Mouse (Mus musculus): ENCODE data around the gene Gm45140. TPM values are rescaled to one million over a fixed set of nuclear protein-coding genes. Genes with fewer than 3 reads are reported as not detected.

Gm45140 gene
- polyA plus RNA-seq, 1 experiment from 2014 or later, result 0.94 TPM

- no peak overlapping the region for H3K27ac ChIP-seq (ENCODE audit: low read length)
- no peaks in the 10 kb centered on the region for H3K4me1 ChIP-seq (ENCODE audit: insufficient read depth, low read depth, low read length)
- no peaks in the 10 kb centered on the region for H3K27me3 ChIP-seq (replicated peaks; ENCODE audit: insufficient read depth, low read length)
- no peak for ATAC-seq
- TF ChIP-seq CTCF (IDR thresholded peaks at IDR 0.05) (no peak), EP300 (IDR thresholded peaks at IDR 0.05) (no peak)
- no peak for DNase-seq (ENCODE audit: low spot score)
- H3K36me3 ChIP-seq (ENCODE audit: insufficient read depth, low read length), result no peaks in the 10 kb centered on the region
- 67% methylated on average over 1 of the region's 1 CpGs for WGBS
- H3K9me3 ChIP-seq (ENCODE audit: low read length), result no peaks in the 10 kb centered on the region
- H3K4me2 ChIP-seq (replicated peaks; ENCODE audit: low read depth, low read length), result no peak overlapping the region
- no peak overlapping the region for H3K9ac ChIP-seq (replicated peaks; ENCODE audit: low read depth)
- no peak overlapping the region for H3K4me3 ChIP-seq (ENCODE audit: low read depth, low read length)
Observed at GRCm38 (mm10) chr6:87875083-87875482, 39.5 kb upstream of the Gm45140 start.

GRCm38 (mm10) chr6:87873963-87874362 lies 38.4 kb upstream of the Gm45140 start:
- no peak overlapping the region for H3K4me2 ChIP-seq (replicated peaks; ENCODE audit: low read depth, low read length)
- DNase-seq (ENCODE audit: low spot score) (no peak), ATAC-seq (no peak)
- no peak overlapping the region for H3K9ac ChIP-seq (replicated peaks; ENCODE audit: low read depth)
- H3K4me3 ChIP-seq (ENCODE audit: low read depth, low read length), result no peak overlapping the region
- no peaks in the 10 kb centered on the region for H3K36me3 ChIP-seq (ENCODE audit: insufficient read depth, low read length)
- H3K4me1 ChIP-seq (ENCODE audit: insufficient read depth, low read depth, low read length), result no peaks in the 10 kb centered on the region
- H3K27me3 ChIP-seq (replicated peaks; ENCODE audit: insufficient read depth, low read length), result no peaks in the 10 kb centered on the region
- H3K9me3 ChIP-seq (ENCODE audit: low read length), result no peaks in the 10 kb centered on the region
- WGBS, result 80% methylated on average over 2 of the region's 2 CpGs
- H3K27ac ChIP-seq (ENCODE audit: low read length), result no peak overlapping the region
- TF ChIP-seq EP300 (IDR thresholded peaks at IDR 0.05) (no peak), CTCF (IDR thresholded peaks at IDR 0.05) (no peak)

GRCm38 (mm10) chr6:87873104-87873503 lies 37.5 kb upstream of the Gm45140 start:
- WGBS, result 35% methylated on average over 1 of the region's 1 CpGs
- no peaks in the 10 kb centered on the region for H3K36me3 ChIP-seq (ENCODE audit: insufficient read depth, low read length)
- no peak overlapping the region for H3K4me2 ChIP-seq (replicated peaks; ENCODE audit: low read depth, low read length)
- H3K4me3 ChIP-seq (ENCODE audit: low read depth, low read length), result no peak overlapping the region
- TF ChIP-seq CTCF (IDR thresholded peaks at IDR 0.05), result no peak
- TF ChIP-seq EP300 (IDR thresholded peaks at IDR 0.05), result no peak
- no peaks in the 10 kb centered on the region for H3K9me3 ChIP-seq (ENCODE audit: low read length)
- no peak overlapping the region for H3K27ac ChIP-seq (ENCODE audit: low read length)
- no peaks in the 10 kb centered on the region for H3K27me3 ChIP-seq (replicated peaks; ENCODE audit: insufficient read depth, low read length)
- ATAC-seq, result no peak
- no peaks in the 10 kb centered on the region for H3K4me1 ChIP-seq (ENCODE audit: insufficient read depth, low read depth, low read length)
- no peak overlapping the region for H3K9ac ChIP-seq (replicated peaks; ENCODE audit: low read depth)
- DNase-seq (ENCODE audit: low spot score), result no peak

GRCm38 (mm10) chr6:87871240-87871639 lies 35.6 kb upstream of the Gm45140 start:
- TF ChIP-seq CTCF (IDR thresholded peaks at IDR 0.05), result no peak
- no peak for TF ChIP-seq EP300 (IDR thresholded peaks at IDR 0.05)
- Histone ChIP-seq H3K36me3 (ENCODE audit: insufficient read depth, low read length) (no peaks in the 10 kb centered on the region), H3K4me1 (ENCODE audit: insufficient read depth, low read depth, low read length) (no peaks in the 10 kb centered on the region), H3K4me3 (ENCODE audit: low read depth, low read length) (no peak overlapping the region), H3K27me3 (replicated peaks; ENCODE audit: insufficient read depth, low read length) (no peaks in the 10 kb centered on the region), H3K9ac (replicated peaks; ENCODE audit: low read depth) (no peak overlapping the region), H3K9me3 (ENCODE audit: low read length) (no peaks in the 10 kb centered on the region), H3K4me2 (replicated peaks; ENCODE audit: low read depth, low read length) (no peak overlapping the region), H3K27ac (ENCODE audit: low read length) (no peak overlapping the region)
- WGBS, result 82% methylated on average over 7 of the region's 7 CpGs
- DNase-seq (ENCODE audit: low spot score) (no peak), ATAC-seq (no peak)

GRCm38 (mm10) chr6:87870440-87870839 lies 34.8 kb upstream of the Gm45140 start:
- Histone ChIP-seq H3K9me3 (ENCODE audit: low read length) (no peaks in the 10 kb centered on the region), H3K4me2 (replicated peaks; ENCODE audit: low read depth, low read length) (no peak overlapping the region), H3K9ac (replicated peaks; ENCODE audit: low read depth) (no peak overlapping the region), H3K4me3 (ENCODE audit: low read depth, low read length) (no peak overlapping the region), H3K4me1 (ENCODE audit: insufficient read depth, low read depth, low read length) (no peaks in the 10 kb centered on the region), H3K27me3 (replicated peaks; ENCODE audit: insufficient read depth, low read length) (no peaks in the 10 kb centered on the region), H3K36me3 (ENCODE audit: insufficient read depth, low read length) (no peaks in the 10 kb centered on the region), H3K27ac (ENCODE audit: low read length) (no peak overlapping the region)
- ATAC-seq, result no peak
- DNase-seq (ENCODE audit: low spot score), result no peak
- TF ChIP-seq EP300 (IDR thresholded peaks at IDR 0.05), result no peak
- no peak for TF ChIP-seq CTCF (IDR thresholded peaks at IDR 0.05)
- WGBS, result 12% methylated on average over 1 of the region's 1 CpGs

- 30% methylated on average over 9 of the region's 9 CpGs for WGBS
- ATAC-seq (peak; percentile 94), DNase-seq (ENCODE audit: low spot score) (peak; percentile 92)
- no peak overlapping the region for H3K4me3 ChIP-seq (ENCODE audit: low read depth, low read length)
- no peaks in the 10 kb centered on the region for H3K9me3 ChIP-seq (ENCODE audit: low read length)
- H3K27me3 ChIP-seq (replicated peaks; ENCODE audit: insufficient read depth, low read length), result no peaks in the 10 kb centered on the region
- no peak overlapping the region for H3K9ac ChIP-seq (replicated peaks; ENCODE audit: low read depth)
- TF ChIP-seq EP300 (IDR thresholded peaks at IDR 0.05), result 0 out of 2 replicates have a peak, but pooled peaks have one; percentile 29
- TF ChIP-seq CTCF (IDR thresholded peaks at IDR 0.05), result no peak
- H3K4me2 ChIP-seq (replicated peaks; ENCODE audit: low read depth, low read length), result no peak overlapping the region
- no peaks in the 10 kb centered on the region for H3K36me3 ChIP-seq (ENCODE audit: insufficient read depth, low read length)
- H3K4me1 ChIP-seq (ENCODE audit: insufficient read depth, low read depth, low read length), result no peaks in the 10 kb centered on the region
- no peak overlapping the region for H3K27ac ChIP-seq (ENCODE audit: low read length)
Observed at GRCm38 (mm10) chr6:87868871-87869506, 33.4 kb upstream of the Gm45140 start.

- no peak overlapping the region for H3K9ac ChIP-seq (replicated peaks; ENCODE audit: low read depth)
- 72% methylated on average over 2 of the region's 2 CpGs for WGBS
- H3K36me3 ChIP-seq (ENCODE audit: insufficient read depth, low read length), result no peaks in the 10 kb centered on the region
- ATAC-seq, result no peak
- H3K4me1 ChIP-seq (ENCODE audit: insufficient read depth, low read depth, low read length), result no peaks in the 10 kb centered on the region
- H3K9me3 ChIP-seq (ENCODE audit: low read length), result no peaks in the 10 kb centered on the region
- H3K4me3 ChIP-seq (ENCODE audit: low read depth, low read length), result no peak overlapping the region
- TF ChIP-seq EP300 (IDR thresholded peaks at IDR 0.05) (no peak), CTCF (IDR thresholded peaks at IDR 0.05) (no peak)
- DNase-seq (ENCODE audit: low spot score), result no peak
- H3K4me2 ChIP-seq (replicated peaks; ENCODE audit: low read depth, low read length), result no peak overlapping the region
- no peaks in the 10 kb centered on the region for H3K27me3 ChIP-seq (replicated peaks; ENCODE audit: insufficient read depth, low read length)
- H3K27ac ChIP-seq (ENCODE audit: low read length), result no peak overlapping the region
Observed at GRCm38 (mm10) chr6:87867256-87867655, 31.7 kb upstream of the Gm45140 start.
